Mouse (Mus musculus) NIH3T3 (cell line): ENCODE results near the gene Cfap44.

Experiments used
- DNase-seq: peaks from one replicate; pipeline ENCODE4 v3.0.0-alpha.2; 2012; ENCODE audit warnings: low read depth

Cfap44 gene

GRCm38 (mm10) chr16:44531239-44531797 lies 136.7 kb downstream of the Cfap44 start:
- DNase-seq = no peak
